Mouse (Mus musculus) bone marrow, adult 2 months (tissue): Measurements from ENCODE around the gene Syt1.

Experiments used
- CTCF ChIP-seq: fragments of 200-500 bp; IDR thresholded peaks from 2 replicates; pipeline ENCODE4 v1.5.1; 2011; ENCODE audit warnings: low read length, control low read depth; ENCODE audit not compliant: control insufficient read depth, insufficient read depth
- POLR2A ChIP-seq: fragments of 200-500 bp; IDR thresholded peaks from 2 replicates; pipeline ENCODE4 v1.6.1; 2011; ENCODE audit warnings: low read depth, mild to moderate bottlenecking, control low read depth, low read length, borderline replicate concordance; ENCODE audit not compliant: control insufficient read depth

DNA sequence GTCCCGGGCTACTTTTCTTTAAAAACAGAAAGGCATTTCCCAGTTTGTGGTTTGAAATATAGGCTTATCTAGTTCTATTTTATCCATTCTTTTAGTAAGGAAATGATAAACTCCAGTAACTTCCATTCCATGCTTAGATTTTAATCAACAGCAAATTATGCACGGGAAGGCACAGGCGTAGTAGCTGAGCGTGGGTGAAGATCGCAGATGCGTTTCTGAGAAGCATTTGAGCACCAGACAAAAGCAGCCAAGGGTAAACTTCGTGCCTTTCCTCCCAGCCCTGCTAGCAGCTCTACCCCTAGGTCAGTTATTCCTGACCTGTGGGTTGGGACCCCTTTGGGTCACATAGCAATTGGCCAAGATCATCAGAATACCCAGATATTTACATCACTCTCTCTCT is 482.4 kb downstream of the Syt1 start:
- no peak for TF ChIP-seq POLR2A
- TF ChIP-seq CTCF = no peak
